Mouse (Mus musculus): Measurements from ENCODE around the gene Cpm.

- TF ChIP-seq CTCF (IDR thresholded peaks at IDR 0.05) (no peak), EP300 (IDR thresholded peaks at IDR 0.05; ENCODE audit: insufficient read depth, low read depth, low read length) (no peak)
Measured at GRCm38 (mm10) chr10:117666361-117666760, 37.1 kb downstream of the Cpm start.

Data from heart, adult 2 months (tissue).